Mouse (Mus musculus) right cerebral cortex, postnatal 14 days (tissue): ENCODE data around the gene Gm20594.

Experiments
- DNase-seq: peaks from one replicate; pipeline ENCODE4 v3.0.0; 2022

Gene Gm20594

DNA sequence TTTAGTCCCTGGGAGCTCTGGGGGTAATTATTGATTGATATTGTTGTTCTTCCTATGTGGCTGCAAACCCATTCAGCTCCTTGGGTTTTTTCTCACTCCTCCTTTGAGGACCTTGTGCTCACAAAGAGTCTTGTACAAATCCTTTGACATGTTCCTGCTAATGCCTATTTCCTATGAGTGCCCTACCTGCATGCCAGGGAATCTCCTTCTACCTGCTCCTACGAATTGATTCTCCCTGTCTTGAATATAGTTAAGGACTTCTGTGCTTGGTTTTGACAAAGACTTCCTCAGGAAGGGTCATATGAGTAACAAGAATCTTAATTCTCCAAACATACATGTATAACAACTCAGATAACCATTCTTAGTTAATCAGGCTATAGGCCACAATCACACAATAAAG, at the start of gene Gm20594:
Gm20594 (plus strand) TSS at position 301 of the 400 bp plus-strand sequence.
- no peak for DNase-seq

DNA sequence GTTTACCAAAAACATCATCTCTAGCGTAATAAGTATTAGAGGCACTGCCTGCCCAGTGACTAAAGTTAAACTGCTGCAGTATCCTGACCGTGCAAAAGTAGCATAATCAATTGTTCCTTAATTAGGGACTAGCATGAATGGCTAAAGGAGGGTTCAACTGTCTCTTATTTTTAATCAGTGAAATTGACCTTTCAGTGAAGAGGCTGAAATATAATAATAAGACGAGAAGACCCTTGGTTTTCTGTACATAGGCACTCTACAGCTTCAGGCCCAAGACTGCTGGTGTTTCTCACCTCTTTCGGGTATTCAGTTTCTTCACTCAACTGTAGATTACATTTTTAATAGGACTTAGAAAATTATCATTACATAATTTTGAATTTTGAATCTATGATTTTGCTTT, 398 bp downstream of the Gm20594 start:
- no peak for DNase-seq

DNA sequence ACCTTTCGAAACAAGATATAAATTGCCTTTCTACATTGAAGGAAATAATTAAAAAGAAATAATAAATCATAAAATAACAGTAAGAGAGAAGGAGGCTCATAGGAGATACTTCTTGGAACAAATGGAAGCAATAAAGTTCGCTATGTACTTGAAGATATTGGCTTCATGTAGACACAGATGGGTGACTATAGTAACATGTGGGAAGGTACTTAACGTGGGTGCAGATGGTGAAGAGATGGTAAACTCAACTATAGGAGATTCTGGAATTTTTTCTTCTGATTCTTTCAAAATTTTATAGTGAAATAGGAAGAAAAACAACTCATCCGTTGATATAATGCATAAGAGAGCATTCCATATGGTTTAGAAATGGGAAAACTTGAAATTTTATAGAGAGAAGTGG, 16.1 kb downstream of the Gm20594 start:
- DNase-seq = no peak

DNA sequence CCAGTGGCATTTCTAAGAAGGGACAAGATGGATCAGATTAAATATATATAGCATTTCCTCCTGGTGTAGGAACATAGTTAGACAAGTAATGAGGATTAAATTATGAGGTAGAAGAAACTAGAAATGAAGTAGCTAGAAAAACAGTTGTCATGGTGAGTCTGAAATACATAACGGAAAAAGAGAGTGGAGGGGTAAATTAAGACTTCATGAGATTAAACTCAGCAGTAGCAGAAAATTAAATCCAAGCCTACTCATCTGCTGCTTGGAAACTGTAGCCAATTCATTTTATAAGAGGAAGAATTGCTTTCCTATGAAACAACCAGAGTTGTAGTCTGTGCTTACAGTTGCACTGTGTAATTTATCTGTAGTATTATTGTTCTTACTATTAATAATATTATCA, 29.1 kb downstream of the Gm20594 start:
- no peak for DNase-seq
